Mouse (Mus musculus) forebrain, embryonic 14.5 days (tissue): ENCODE data around the gene Pth2. TPM values are rescaled to one million over a fixed set of nuclear protein-coding genes. Genes with fewer than 3 reads are reported as not detected.

Experiments
- ATAC-seq: fragments of 200-750 bp; cut with Nextera tagmentation; 2 replicates; pipeline ENCODE4 v1.8.0; 2017; ENCODE audit warnings: mild to moderate bottlenecking, moderate library complexity
- DNase-seq: peaks from one replicate; pipeline ENCODE4 v3.0.0-alpha.2; 2015; ENCODE audit warnings: low spot score
- H3K27ac ChIP-seq: fragments of 300-500 bp; sonication (generic); 2 replicates; pipeline ENCODE4 v1.5.1; 2014; ENCODE audit warnings: low read depth, mild to moderate bottlenecking, control low read depth, low read length, moderate library complexity
- H3K27me3 ChIP-seq: fragments of 300-500 bp; sonication (generic); replicated peaks from 2 replicates; pipeline ENCODE4 v1.6.1; 2014; ENCODE audit warnings: low read length, control low read depth, mixed read lengths; ENCODE audit not compliant: control insufficient read depth, insufficient read depth
- H3K36me3 ChIP-seq: fragments of 300-500 bp; sonication (generic); 2 replicates; pipeline ENCODE4 v1.6.1; 2014; ENCODE audit warnings: low read length, control low read depth; ENCODE audit not compliant: control insufficient read depth, insufficient read depth
- H3K4me1 ChIP-seq: fragments of 300-500 bp; sonication (generic); 2 replicates; pipeline ENCODE4 v1.6.1; 2014; ENCODE audit warnings: antibody characterized with exemption, low read length, control low read depth; ENCODE audit not compliant: control insufficient read depth, insufficient read depth
- H3K4me2 ChIP-seq: fragments of 300-500 bp; sonication (generic); 2 replicates; pipeline ENCODE4 v1.6.1; 2014; ENCODE audit warnings: mild to moderate bottlenecking, control low read depth, low read length
- H3K4me3 ChIP-seq: fragments of 300-500 bp; sonication (generic); 2 replicates; pipeline ENCODE4 v1.5.1; 2014; ENCODE audit warnings: low read depth, low read length, control low read depth
- H3K9ac ChIP-seq: fragments of 300-500 bp; sonication (generic); 2 replicates; pipeline ENCODE4 v1.6.1; 2014; ENCODE audit warnings: mild to moderate bottlenecking, low read length, control low read depth, moderate library complexity
- H3K9me3 ChIP-seq: fragments of 300-500 bp; sonication (generic); replicated peaks from 2 replicates; pipeline ENCODE4 v1.6.1; 2016; ENCODE audit warnings: low read length, control low read depth, mixed read lengths; ENCODE audit not compliant: control insufficient read depth
- WGBS: fragments of 180-500 bp; shearing (Covaris S2); extraction: QIAGEN DNeasy Blood & Tissue Kit; methylation state at CpG from one replicate; pipeline ENCODE4 v1.1.7; 2014; 5-methylcytosine and 5-hydroxymethylcytosine counted together
- polyA plus RNA-seq: library from polyadenylated mRNA; unstranded; fragments of >200 nt; fragmentation: Nextera tagmentation; extraction: Ambion mirVana; gene quantifications from 2 replicates; pipeline ENCODE4 v1.2.1, GENCODE M21; 2014

Pth2 gene
- polyA plus RNA-seq, 1 experiment from 2014 or later: not detected

- peak within 1 kb of the TSS; percentile 65 for H3K9ac ChIP-seq
- 0 out of 2 replicates have a peak, but pooled peaks cover 7% of the 10 kb centered on the region for H3K36me3 ChIP-seq
- DNase-seq (peak; percentile 45), ATAC-seq (no peak; the same call in 1 of the 2 replicates)
- peaks cover 10% of the 10 kb centered on the region for H3K4me1 ChIP-seq
- H3K4me2 ChIP-seq: peak within 1 kb of the TSS; percentile 57
- H3K27ac ChIP-seq: peak within 1 kb of the TSS; percentile 52; the same call in 1 of the 2 replicates
- H3K27me3 ChIP-seq: peaks cover 56% of the 10 kb centered on the region
- H3K4me3 ChIP-seq: peak within 1 kb of the TSS; percentile 45
- H3K9me3 ChIP-seq: no peaks in the 10 kb centered on the region
- under 1% methylated on average over 40 of the region's 41 CpGs for WGBS
These were observed 16.9 kb upstream of the Pth2 start, which contains the start of gene Slc17a7 for GRCm38 (mm10) chr7:45163735-45164490. TSS of gene Slc17a7 (plus strand) at chr7:45163949.

- peaks cover 10% of the 10 kb centered on the region for H3K4me1 ChIP-seq
- WGBS: 60% methylated on average over 5 of the region's 5 CpGs
- H3K27ac ChIP-seq: no peak overlapping the region
- H3K4me3 ChIP-seq: peak overlapping the region; percentile 45
- H3K27me3 ChIP-seq: peaks cover 63% of the 10 kb centered on the region
- DNase-seq (no peak), ATAC-seq (no peak)
- no peaks in the 10 kb centered on the region for H3K36me3 ChIP-seq
- H3K4me2 ChIP-seq: peak overlapping the region; percentile 57
- peak overlapping the region; percentile 65 for H3K9ac ChIP-seq
- H3K9me3 ChIP-seq: no peaks in the 10 kb centered on the region
These were observed 16.0 kb upstream of the Pth2 start for GRCm38 (mm10) chr7:45164833-45165232.

GRCm38 (mm10) chr7:45165701-45166100 is 15.1 kb upstream of the Pth2 start:
- 40% methylated on average over 11 of the region's 11 CpGs for WGBS
- ATAC-seq (no peak), DNase-seq (no peak)
- Histone ChIP-seq H3K27me3 (peaks cover 68% of the 10 kb centered on the region), H3K36me3 (no peaks in the 10 kb centered on the region), H3K4me3 (peak overlapping the region; percentile 45), H3K9me3 (no peaks in the 10 kb centered on the region), H3K4me1 (peaks cover 10% of the 10 kb centered on the region), H3K27ac (no peak overlapping the region), H3K9ac (no peak overlapping the region), H3K4me2 (peak overlapping the region; percentile 57)

- Histone ChIP-seq H3K4me3 (no peak overlapping the region), H3K4me2 (peak overlapping the region; percentile 20; the same call in 1 of the 2 replicates), H3K27me3 (peaks cover 68% of the 10 kb centered on the region), H3K9ac (no peak overlapping the region), H3K36me3 (no peaks in the 10 kb centered on the region), H3K27ac (peak overlapping the region; percentile 23; the same call in 1 of the 2 replicates), H3K4me1 (peaks cover 10% of the 10 kb centered on the region), H3K9me3 (no peaks in the 10 kb centered on the region)
- WGBS: 19% methylated on average over 10 of the region's 10 CpGs
- DNase-seq (peak; percentile 45), ATAC-seq (peak; percentile 22; the same call in 1 of the 2 replicates)
These were observed 13.8 kb upstream of the Pth2 start for GRCm38 (mm10) chr7:45166950-45167401.

GRCm38 (mm10) chr7:45167761-45168445 is 12.9 kb upstream of the Pth2 start:
- DNase-seq (peak; percentile 46), ATAC-seq (peak; percentile 38; the same call in 1 of the 2 replicates)
- H3K4me3 ChIP-seq: no peak overlapping the region
- H3K36me3 ChIP-seq: no peaks in the 10 kb centered on the region
- peaks cover 63% of the 10 kb centered on the region for H3K27me3 ChIP-seq
- peaks cover 6% of the 10 kb centered on the region; the same call in 1 of the 2 replicates for H3K4me1 ChIP-seq
- H3K9ac ChIP-seq: peak overlapping the region; percentile 1; the same call in 1 of the 2 replicates
- no peaks in the 10 kb centered on the region for H3K9me3 ChIP-seq
- peak overlapping the region; percentile 20 for H3K4me2 ChIP-seq
- peak overlapping the region; percentile 23 for H3K27ac ChIP-seq
- WGBS: 2% methylated on average over 19 of the region's 19 CpGs

GRCm38 (mm10) chr7:45168656-45169055 is 12.1 kb upstream of the Pth2 start:
- Histone ChIP-seq H3K4me2 (peak overlapping the region; percentile 20), H3K9ac (no peak overlapping the region), H3K27me3 (peaks cover 55% of the 10 kb centered on the region), H3K27ac (no peak overlapping the region), H3K9me3 (no peaks in the 10 kb centered on the region), H3K36me3 (no peaks in the 10 kb centered on the region), H3K4me1 (peaks cover 6% of the 10 kb centered on the region; the same call in 1 of the 2 replicates), H3K4me3 (peak overlapping the region; percentile 8; the same call in 1 of the 2 replicates)
- 5% methylated on average over 24 of the region's 24 CpGs for WGBS
- ATAC-seq: no peak
- DNase-seq: no peak

- H3K4me1 ChIP-seq: peaks cover 4% of the 10 kb centered on the region; the same call in 1 of the 2 replicates
- no peaks in the 10 kb centered on the region for H3K9me3 ChIP-seq
- H3K4me2 ChIP-seq: no peak overlapping the region
- 87% methylated on average over 3 of the region's 3 CpGs for WGBS
- H3K27ac ChIP-seq: no peak overlapping the region
- no peak overlapping the region for H3K9ac ChIP-seq
- no peak for ATAC-seq
- H3K4me3 ChIP-seq: no peak overlapping the region
- peaks cover 53% of the 10 kb centered on the region for H3K27me3 ChIP-seq
- no peaks in the 10 kb centered on the region for H3K36me3 ChIP-seq
- no peak for DNase-seq
These were observed 11.3 kb upstream of the Pth2 start for GRCm38 (mm10) chr7:45169495-45169894.

GRCm38 (mm10) chr7:45172974-45173373 is 7.8 kb upstream of the Pth2 start:
- Histone ChIP-seq H3K4me3 (no peak overlapping the region), H3K4me2 (no peak overlapping the region), H3K9me3 (no peaks in the 10 kb centered on the region), H3K36me3 (no peaks in the 10 kb centered on the region), H3K27ac (no peak overlapping the region), H3K9ac (no peak overlapping the region), H3K4me1 (peaks cover 4% of the 10 kb centered on the region; the same call in 1 of the 2 replicates), H3K27me3 (peaks cover 62% of the 10 kb centered on the region)
- DNase-seq (no peak), ATAC-seq (no peak)
- 64% methylated on average over 7 of the region's 7 CpGs for WGBS
